Mouse (Mus musculus): Measurements from ENCODE around the gene Scamp1.
A peak's percentile ranks its signal among the peaks of the same experiment; 100 is the strongest.

Gene Scamp1

DNA sequence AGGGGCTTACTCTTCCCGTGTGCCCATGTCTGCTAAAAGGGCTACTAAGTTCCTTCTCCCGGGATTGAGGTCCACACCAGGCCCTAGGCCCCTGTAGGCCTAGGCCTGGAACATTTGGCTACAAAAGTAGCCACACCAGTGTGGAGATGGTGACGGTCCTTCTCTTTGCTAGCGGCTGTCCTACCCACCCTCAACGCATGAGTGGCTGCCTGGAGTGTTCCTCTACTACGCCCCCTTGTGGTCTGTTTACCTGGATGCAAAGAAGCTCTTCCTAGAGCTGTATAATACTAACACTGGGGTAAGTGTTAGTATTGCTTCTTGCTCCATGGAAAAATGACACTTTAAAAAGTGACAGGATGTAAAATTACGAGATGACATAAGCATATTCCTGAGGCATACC, 108.5 kb downstream of the Scamp1 start:
- DNase-seq (ENCODE audit: low spot score) = no peak

DNA sequence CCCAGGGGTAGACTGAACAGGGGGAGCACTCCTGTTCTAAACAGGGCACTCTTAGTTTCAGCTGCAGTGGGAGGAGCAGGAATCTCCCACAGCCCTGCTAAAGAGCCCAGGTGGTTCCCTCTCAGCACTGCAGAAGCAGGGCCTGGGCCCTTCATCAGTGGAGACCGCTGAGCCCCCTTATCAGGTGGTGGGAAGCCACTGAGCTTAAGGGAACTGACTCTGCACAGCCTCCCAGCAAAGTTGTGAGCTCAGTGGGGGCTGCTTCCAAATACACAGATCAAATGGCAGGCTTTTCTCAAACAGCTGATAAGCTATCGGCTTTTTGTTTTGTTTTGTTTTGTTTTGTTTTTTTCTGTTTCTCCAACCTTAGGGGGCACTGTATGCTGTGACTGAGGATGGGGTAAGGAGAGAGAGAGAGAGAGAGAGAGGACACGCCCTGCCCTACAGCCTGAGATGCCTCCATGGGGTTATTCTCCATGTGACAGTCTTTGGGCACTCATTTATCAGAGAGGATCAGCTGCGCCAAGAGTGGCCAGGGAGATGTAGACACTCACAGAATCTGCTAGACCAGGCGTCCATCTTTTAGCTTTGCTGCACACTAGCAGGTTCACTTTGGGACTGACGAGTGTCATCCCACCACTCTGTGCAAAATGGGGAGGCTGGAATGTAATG, 110.1 kb downstream of the Scamp1 start:
- no peak for DNase-seq (ENCODE audit: low spot score)

- DNase-seq (ENCODE audit: low spot score) = no peak
These were observed 110.9 kb downstream of the Scamp1 start for GRCm38 (mm10) chr13:94174577-94175279.

DNA sequence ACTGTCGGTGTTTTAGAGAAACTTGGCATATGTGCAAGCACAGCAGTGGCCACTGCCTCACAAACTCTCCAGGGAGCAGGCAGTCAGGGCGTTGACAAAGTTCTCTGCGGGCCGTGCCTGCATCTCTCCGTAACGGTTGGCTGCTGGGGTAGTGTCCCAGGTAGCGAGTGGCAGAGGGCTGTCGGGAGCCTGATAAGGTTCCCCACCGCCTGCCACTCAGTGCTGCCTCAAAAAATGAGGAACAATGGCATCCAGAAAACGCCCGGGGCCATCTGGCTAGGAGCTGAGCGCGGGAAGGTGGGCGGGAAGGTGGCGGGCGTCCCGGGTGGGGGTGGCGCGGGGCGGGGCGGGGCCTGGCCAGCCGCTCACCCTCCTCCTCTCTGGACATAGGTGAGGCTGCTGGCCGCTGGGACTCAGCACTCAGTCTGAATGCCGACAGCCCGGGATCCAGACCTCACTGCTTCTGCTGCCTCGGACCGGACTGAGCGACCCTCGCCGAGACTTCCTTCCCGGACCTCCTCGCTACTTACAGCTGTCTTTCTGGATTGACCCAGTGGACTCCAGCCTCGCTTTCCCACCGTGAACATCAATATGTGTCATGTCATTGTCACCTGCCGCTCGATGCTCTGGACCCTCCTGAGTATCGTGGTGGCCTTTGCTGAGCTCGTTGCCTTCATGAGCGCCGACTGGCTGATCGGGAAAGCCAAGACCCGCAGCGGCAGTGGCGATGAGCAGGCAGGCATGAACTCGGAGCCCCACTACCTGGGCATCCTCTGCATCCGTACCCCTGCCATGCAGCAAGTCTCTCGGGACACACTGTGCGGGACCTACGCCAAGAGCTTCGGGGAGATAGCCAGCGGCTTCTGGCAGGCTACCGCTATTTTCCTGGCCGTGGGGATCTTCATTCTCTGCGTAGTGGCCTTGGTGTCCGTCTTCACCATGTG, 111.8 kb downstream of the Scamp1 start:
- peak; percentile 62 for DNase-seq (ENCODE audit: low spot score)

GRCm38 (mm10) chr13:94172533-94173310, 112.9 kb downstream of the Scamp1 start:
- no peak for DNase-seq (ENCODE audit: low spot score)

DNA sequence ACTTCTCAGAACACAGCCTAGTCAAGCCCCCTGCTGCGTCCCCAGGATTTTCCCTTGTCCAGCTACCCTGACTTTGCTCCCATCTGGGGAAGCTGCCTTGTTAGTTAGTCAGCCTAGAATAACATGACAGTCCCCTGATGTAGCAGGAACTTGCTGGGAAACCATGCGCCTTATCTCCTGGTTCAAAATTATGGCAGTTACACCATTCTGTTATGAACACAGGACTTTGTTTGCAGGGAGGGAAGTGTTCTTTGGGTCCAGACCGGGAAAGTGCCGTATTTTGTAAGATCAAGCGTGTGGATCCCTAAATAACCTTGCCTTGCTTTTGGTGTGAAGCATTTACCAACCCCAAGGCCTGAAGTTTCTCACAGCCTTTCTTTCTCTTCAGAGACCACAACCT, 114.0 kb downstream of the Scamp1 start:
- DNase-seq (ENCODE audit: low spot score) = no peak

- DNase-seq (ENCODE audit: low spot score) = no peak
These were observed 116.2 kb downstream of the Scamp1 start for GRCm38 (mm10) chr13:94169325-94169916.

GRCm38 (mm10) chr13:94168319-94168718, 117.3 kb downstream of the Scamp1 start:
- DNase-seq (ENCODE audit: low spot score) = no peak

- DNase-seq (ENCODE audit: low spot score) = no peak
These were observed 121.2 kb downstream of the Scamp1 start for GRCm38 (mm10) chr13:94164501-94164900.

DNA sequence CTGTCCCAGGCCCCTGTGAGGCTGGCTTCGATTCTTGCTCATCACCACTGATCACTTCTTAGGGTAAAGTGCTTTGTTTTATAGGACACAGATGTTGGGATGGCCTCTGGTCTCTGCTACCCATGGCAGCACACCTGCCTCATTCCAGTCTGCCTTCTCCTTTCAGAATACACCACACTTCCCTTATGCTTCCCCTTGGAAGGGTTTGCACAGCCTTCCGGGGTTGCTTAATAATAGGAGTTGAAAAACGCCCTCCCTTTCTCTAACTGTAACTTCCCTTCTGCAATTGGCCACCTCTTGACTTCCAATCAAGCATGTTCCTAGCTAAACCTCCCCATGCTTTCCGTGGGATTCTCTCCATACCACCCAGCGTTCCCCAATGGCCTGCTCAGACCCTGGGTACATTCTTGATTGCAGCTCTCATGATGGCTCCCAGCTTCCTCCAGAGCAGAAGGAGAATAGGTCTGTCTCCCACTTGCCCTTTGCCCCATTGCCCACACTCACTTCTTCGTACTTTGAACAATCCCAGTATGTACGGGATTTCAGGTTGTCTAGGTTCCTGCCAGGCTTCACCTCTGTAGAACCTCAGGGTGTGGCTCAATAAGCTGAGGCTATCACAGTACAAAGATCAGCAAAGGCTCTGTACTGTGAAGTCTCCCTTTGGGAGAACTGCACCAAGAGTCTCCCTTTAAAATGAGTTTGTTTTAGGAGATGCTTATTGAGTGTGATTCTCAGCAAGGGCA, 126.0 kb downstream of the Scamp1 start:
- DNase-seq (ENCODE audit: low spot score) = no peak

DNA sequence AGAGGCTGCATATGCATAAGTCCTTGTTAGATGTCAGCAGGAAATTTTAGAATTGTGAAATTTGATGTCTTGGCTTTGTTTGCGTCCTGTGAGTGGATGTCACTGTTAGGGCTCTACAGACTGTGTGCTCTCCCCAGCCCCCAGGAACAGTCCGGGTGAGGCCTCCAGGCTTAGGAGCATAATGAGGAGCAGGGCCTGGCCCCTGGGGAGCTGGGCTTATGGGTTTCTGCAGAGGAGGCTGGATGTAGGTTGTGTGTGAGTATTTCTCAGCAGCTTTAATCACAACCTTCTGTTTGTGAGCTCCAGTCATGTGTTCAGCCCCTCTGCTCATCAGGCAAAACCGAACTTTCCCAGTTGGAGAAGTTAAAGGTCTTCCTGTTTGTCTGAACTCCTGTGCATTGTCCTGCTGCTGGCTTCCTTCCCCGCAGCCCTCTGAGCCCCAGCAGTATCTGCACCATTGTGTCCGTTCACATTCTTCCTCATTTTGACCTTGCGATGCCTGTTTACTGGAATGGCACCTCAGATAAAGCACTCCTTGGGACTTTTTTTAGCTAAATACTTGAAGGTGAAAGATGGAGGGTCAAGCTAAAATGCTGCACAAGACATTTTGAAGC, 126.7 kb downstream of the Scamp1 start:
- no peak for DNase-seq (ENCODE audit: low spot score)

- DNase-seq (ENCODE audit: low spot score) = no peak
These were observed 129.8 kb downstream of the Scamp1 start for GRCm38 (mm10) chr13:94155657-94156429.

DNA sequence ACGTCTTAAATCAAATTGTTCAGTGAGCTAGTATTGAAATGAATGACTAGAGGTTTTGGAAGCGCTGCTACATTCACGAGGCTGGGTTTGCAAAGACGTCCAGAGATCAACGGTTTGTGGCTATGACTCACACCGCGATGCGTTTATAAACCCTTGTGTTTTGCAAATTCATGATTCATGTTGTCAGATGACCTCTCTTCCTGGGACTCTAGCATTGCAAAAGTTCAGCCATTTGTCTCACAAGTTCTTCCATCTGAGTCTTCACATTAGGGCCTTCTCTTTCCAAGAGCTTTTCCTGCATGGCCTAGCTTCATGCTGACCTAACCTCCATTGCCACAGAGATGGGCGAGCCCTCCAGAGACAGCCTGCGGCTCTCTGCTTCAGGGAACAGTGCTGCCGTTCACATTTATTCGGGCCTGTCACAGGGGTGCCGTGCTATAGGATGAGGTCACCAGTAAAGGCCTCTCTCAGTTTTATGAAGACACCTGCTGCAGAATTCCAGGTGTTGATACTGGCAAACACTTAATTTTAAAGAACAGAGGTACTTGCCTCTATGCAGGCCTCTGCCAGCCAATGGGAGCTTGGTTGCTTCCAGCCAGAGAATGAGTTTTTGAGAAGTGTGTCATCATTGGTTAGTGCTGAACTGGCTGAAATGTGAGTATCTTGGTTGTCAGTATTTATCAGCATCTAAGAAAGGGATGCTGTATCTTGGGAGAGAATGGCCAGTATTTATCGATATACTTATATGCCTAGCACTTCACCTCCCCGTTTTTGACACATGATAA, 131.0 kb downstream of the Scamp1 start:
- no peak for DNase-seq (ENCODE audit: low spot score)

- DNase-seq (ENCODE audit: low spot score) = no peak
These were observed 132.0 kb downstream of the Scamp1 start for GRCm38 (mm10) chr13:94153658-94154057.

GRCm38 (mm10) chr13:94152836-94153235, 132.8 kb downstream of the Scamp1 start:
- no peak for DNase-seq (ENCODE audit: low spot score)

Measured in ovary, postnatal 36 days (tissue).